Mouse (Mus musculus) intestine, embryonic 16.5 days (tissue): ENCODE measurements around the gene Actr3b. TPM values are rescaled to one million over a fixed set of nuclear protein-coding genes. Genes with fewer than 3 reads are reported as not detected.

Experiments
- polyA plus RNA-seq: library from polyadenylated mRNA; unstranded; fragments of >200 nt; fragmentation: Nextera tagmentation; extraction: Ambion mirVana; gene quantifications from 2 replicates; pipeline ENCODE4 v1.2.1, GENCODE M21; 2015

Actr3b gene
- polyA plus RNA-seq, 1 experiment from 2014 or later: 2.6 TPM

Other genes starting within 250 kb of the Actr3b start
- not detected in 2 replicates for gene Cct8l1, start 243.9 kb upstream of the Actr3b start, polyA plus RNA-seq
- 4.3 and 4.4 TPM in 2 replicates for gene Xrcc2, start 54.2 kb upstream of the Actr3b start, polyA plus RNA-seq
- not detected in 2 replicates for gene Gm21663, start 182.4 kb downstream of the Actr3b start, polyA plus RNA-seq
- not detected in 2 replicates for gene Gm21671, start 194.4 kb downstream of the Actr3b start, polyA plus RNA-seq
- not detected in 2 replicates for gene Gm21680, start 212.7 kb downstream of the Actr3b start, polyA plus RNA-seq
- not detected in 2 replicates for gene Gm21698, start 228.7 kb downstream of the Actr3b start, polyA plus RNA-seq
- not detected in 2 replicates for gene Gm1979, start 244.8 kb downstream of the Actr3b start, polyA plus RNA-seq